Mouse (Mus musculus): ENCODE measurements at regions not wholly inside any gene's neighbourhood (a gene's known extent, or its start where the extent isn't known, plus 50 kb on each side); places are given as distances from the start of the nearest gene placed in this dataset.

DNA sequence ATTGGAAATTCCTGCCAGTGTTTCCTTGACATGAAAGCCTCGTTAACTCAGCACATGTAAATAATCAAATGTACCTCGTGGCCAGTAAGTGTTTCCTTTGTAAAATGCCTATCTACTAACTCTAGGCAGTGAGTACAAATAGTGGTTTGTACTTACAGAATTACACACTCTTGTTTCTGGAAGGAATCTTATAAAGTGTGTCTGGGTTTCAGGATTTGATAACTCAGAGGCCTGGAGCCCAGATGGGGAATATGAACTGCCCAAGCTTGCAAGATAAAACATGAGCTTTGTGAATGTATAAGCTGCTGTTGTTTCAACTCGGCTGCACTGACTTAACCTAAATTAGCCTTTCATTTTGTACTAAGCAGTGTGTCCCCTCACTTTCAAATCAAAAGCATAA is 293.1 kb upstream of the Cdh11 start:
- no peak overlapping the region for H3K4me3 ChIP-seq (ENCODE audit: low read depth, low read length)
- H3K27ac ChIP-seq (ENCODE audit: low read length): no peak overlapping the region
- H3K36me3 ChIP-seq (ENCODE audit: control insufficient read depth, insufficient read depth): no peaks in the 10 kb centered on the region
- H3K27me3 ChIP-seq (ENCODE audit: control insufficient read depth, insufficient read depth, low read depth, low read length): no peaks in the 10 kb centered on the region
- no peak overlapping the region for H3K9ac ChIP-seq (ENCODE audit: low read depth, low read length)
- no peak for ATAC-seq (ENCODE audit: low read depth)
- 30% methylated on average over 3 of the region's 3 CpGs for WGBS (ENCODE audit: insufficient replicate concordance)
- no peak overlapping the region for H3K4me2 ChIP-seq (ENCODE audit: low read depth, low read length)
- H3K4me1 ChIP-seq (ENCODE audit: control insufficient read depth, low read depth, low read length): no peaks in the 10 kb centered on the region
- no peaks in the 10 kb centered on the region for H3K9me3 ChIP-seq (replicated peaks; ENCODE audit: control insufficient read depth, low read length)

DNA sequence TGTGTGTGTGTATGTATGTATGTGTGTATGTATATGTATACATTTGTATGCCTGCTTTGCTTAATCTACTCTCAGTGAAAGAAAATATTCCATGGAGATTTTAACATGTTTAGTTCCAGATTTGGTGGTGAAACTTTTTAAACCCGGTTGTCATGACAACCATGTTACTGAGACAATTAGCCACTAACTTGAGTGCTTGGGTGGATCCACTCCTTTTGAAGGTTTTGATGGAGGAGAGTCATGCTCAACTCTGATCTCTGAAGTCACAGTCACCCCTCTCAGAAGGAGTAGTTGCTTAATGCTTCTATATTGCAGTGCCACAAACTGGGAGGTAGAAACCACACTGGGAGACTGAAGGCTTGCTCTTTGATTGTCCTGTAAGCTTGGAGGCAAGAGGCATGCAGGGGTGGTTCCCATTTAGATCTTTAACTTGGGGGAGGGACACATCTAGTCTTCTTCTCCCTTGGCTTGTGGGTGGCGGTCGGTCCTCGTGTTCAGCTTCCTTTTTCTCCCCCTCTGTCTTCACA is 301.6 kb upstream of the Cdh11 start:
- 46% methylated on average over 4 of the region's 4 CpGs for WGBS (ENCODE audit: insufficient replicate concordance)
- Histone ChIP-seq H3K4me1 (ENCODE audit: control insufficient read depth, low read depth, low read length) (no peaks in the 10 kb centered on the region), H3K4me3 (ENCODE audit: low read depth, low read length) (no peak overlapping the region), H3K36me3 (ENCODE audit: control insufficient read depth, insufficient read depth) (no peaks in the 10 kb centered on the region), H3K27ac (ENCODE audit: low read length) (no peak overlapping the region), H3K27me3 (ENCODE audit: control insufficient read depth, insufficient read depth, low read depth, low read length) (no peaks in the 10 kb centered on the region), H3K9ac (ENCODE audit: low read depth, low read length) (no peak overlapping the region), H3K9me3 (replicated peaks; ENCODE audit: control insufficient read depth, low read length) (no peaks in the 10 kb centered on the region), H3K4me2 (ENCODE audit: low read depth, low read length) (no peak overlapping the region)
- no peak for ATAC-seq (ENCODE audit: low read depth)

DNA sequence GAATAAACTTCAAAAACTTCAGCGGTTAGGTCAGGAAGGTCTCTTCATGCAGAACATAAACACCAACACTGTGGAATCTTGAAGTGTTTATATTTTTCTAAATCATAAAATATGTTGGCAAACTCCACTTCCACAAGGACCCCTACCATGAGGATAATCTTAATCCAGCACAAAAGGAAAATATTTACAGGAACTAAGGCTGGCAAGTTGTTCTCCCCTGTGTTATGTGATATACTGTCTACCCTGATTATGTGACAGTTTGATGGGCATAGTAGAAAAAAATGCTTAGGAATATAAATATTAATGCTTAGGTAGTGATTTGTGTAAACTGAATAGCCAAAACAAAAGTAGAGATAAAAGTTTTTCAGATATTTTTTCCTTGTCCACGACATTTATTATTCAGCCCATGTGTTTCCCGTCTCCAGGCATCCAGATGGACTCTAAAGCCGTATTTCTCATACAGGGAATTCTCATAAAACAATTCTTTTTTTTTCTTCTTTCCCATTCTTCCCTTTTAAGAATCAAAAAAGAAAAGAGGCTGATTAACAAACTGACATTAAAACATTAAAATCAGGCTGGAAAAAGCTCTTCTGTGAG is 311.2 kb upstream of the Cdh11 start:
- Histone ChIP-seq H3K4me1 (ENCODE audit: control insufficient read depth, low read depth, low read length) (no peaks in the 10 kb centered on the region), H3K36me3 (ENCODE audit: control insufficient read depth, insufficient read depth) (no peaks in the 10 kb centered on the region), H3K27me3 (ENCODE audit: control insufficient read depth, insufficient read depth, low read depth, low read length) (no peaks in the 10 kb centered on the region), H3K27ac (ENCODE audit: low read length) (no peak overlapping the region), H3K4me2 (ENCODE audit: low read depth, low read length) (no peak overlapping the region), H3K4me3 (ENCODE audit: low read depth, low read length) (no peak overlapping the region), H3K9me3 (replicated peaks; ENCODE audit: control insufficient read depth, low read length) (no peaks in the 10 kb centered on the region), H3K9ac (ENCODE audit: low read depth, low read length) (no peak overlapping the region)
- 69% methylated on average over 4 of the region's 4 CpGs for WGBS (ENCODE audit: insufficient replicate concordance)
- ATAC-seq (ENCODE audit: low read depth): no peak

DNA sequence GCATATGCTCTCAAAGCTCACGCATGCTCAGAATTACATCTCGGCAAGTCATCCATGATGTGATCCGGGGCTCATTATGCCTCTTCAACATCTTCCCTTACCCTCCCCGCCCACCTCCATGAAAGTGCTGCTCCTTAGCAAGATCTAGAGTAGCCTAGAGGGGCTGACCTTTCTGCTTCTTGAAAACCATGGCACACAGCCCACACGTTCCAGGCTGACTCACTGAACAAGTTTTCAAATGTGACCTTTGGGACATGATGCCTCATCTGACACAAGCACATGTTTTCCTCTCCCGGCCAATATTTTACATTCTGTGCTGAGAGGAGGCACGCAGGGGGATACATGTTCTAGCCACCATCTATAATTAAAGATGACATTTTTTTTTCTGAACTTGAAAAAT is 340.1 kb upstream of the Cdh11 start:
- no peak for ATAC-seq (ENCODE audit: low read depth)
- Histone ChIP-seq H3K27me3 (ENCODE audit: control insufficient read depth, insufficient read depth, low read depth, low read length) (no peaks in the 10 kb centered on the region), H3K9ac (ENCODE audit: low read depth, low read length) (no peak overlapping the region), H3K4me2 (ENCODE audit: low read depth, low read length) (no peak overlapping the region), H3K4me1 (ENCODE audit: control insufficient read depth, low read depth, low read length) (no peaks in the 10 kb centered on the region), H3K9me3 (replicated peaks; ENCODE audit: control insufficient read depth, low read length) (no peaks in the 10 kb centered on the region), H3K27ac (ENCODE audit: low read length) (no peak overlapping the region), H3K4me3 (ENCODE audit: low read depth, low read length) (no peak overlapping the region), H3K36me3 (ENCODE audit: control insufficient read depth, insufficient read depth) (no peaks in the 10 kb centered on the region)
- WGBS (ENCODE audit: insufficient replicate concordance): 66% methylated on average over 7 of the region's 7 CpGs

DNA sequence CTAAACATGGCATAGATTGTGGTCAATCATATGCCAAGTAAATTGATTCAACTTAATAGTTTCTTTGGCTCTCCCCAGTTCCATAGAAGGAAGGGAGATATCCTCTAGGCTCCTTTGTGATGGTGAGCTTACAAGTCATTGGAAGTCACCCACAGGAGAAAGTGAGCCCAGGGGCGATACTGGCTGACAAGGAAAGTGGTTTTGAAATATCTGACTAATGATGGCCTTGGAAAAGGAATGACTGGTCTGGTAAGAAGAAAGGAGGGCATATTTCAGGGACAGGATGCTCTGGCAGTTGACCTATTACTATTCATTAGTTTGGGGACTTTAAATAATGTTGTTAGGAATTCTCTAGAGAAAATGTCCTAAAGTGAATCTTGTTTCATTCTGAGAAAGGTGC is 352.7 kb upstream of the Cdh11 start:
- H3K4me2 ChIP-seq (ENCODE audit: low read depth, low read length): no peak overlapping the region
- 41% methylated on average over 1 of the region's 1 CpGs for WGBS (ENCODE audit: insufficient replicate concordance)
- H3K4me3 ChIP-seq (ENCODE audit: low read depth, low read length): no peak overlapping the region
- H3K9ac ChIP-seq (ENCODE audit: low read depth, low read length): no peak overlapping the region
- H3K27ac ChIP-seq (ENCODE audit: low read length): no peak overlapping the region
- no peaks in the 10 kb centered on the region for H3K27me3 ChIP-seq (ENCODE audit: control insufficient read depth, insufficient read depth, low read depth, low read length)
- no peaks in the 10 kb centered on the region for H3K36me3 ChIP-seq (ENCODE audit: control insufficient read depth, insufficient read depth)
- no peaks in the 10 kb centered on the region; the same call in 1 of the 2 replicates for H3K9me3 ChIP-seq (replicated peaks; ENCODE audit: control insufficient read depth, low read length)
- H3K4me1 ChIP-seq (ENCODE audit: control insufficient read depth, low read depth, low read length): no peaks in the 10 kb centered on the region
- ATAC-seq (ENCODE audit: low read depth): no peak

DNA sequence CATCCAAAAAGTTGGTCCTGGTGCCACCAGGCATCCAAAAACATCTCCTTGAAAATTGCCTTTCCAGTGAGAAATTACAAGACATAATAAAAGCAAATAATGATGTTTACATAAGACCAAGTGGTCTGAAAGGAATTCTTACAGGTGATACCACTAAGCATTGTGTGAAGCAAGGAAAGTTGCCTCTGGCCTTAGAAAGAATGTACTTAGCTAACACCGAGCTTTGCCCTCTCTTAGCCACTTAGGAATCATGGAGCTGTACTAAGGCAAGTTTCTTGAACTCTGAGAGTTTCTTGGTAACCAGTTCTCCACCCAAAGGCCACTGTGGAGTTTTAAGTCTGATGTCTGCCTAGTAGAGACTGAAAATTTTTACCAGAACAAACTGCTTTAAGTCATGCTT is 359.4 kb upstream of the Cdh11 start:
- ATAC-seq (ENCODE audit: low read depth): no peak
- Histone ChIP-seq H3K9me3 (replicated peaks; ENCODE audit: control insufficient read depth, low read length) (no peaks in the 10 kb centered on the region), H3K9ac (ENCODE audit: low read depth, low read length) (no peak overlapping the region), H3K4me2 (ENCODE audit: low read depth, low read length) (no peak overlapping the region), H3K36me3 (ENCODE audit: control insufficient read depth, insufficient read depth) (no peaks in the 10 kb centered on the region), H3K27ac (ENCODE audit: low read length) (no peak overlapping the region), H3K27me3 (ENCODE audit: control insufficient read depth, insufficient read depth, low read depth, low read length) (no peaks in the 10 kb centered on the region), H3K4me1 (ENCODE audit: control insufficient read depth, low read depth, low read length) (no peaks in the 10 kb centered on the region), H3K4me3 (ENCODE audit: low read depth, low read length) (no peak overlapping the region)
- 32% methylated on average over 1 of the region's 1 CpGs for WGBS (ENCODE audit: insufficient replicate concordance)

DNA sequence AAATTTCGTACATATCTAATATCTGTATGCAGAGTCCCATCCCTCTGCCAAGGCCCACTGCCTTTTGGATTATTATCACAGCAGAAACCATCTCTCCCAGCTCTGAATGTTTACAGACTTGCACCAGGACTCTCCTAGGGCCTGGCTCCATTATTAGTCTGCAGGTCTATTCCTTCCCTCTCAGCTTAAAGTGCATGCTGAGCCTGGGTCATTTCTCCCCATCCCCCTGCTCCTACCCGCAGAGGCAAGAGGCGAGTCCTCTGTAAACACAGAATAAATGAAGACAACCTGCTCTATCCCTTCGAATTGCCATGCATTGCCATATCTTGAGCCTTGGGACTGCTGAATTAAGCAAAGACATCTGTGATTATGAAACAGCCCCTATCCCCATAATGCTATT is 362.6 kb upstream of the Cdh11 start:
- Histone ChIP-seq H3K4me3 (ENCODE audit: low read depth, low read length) (no peak overlapping the region), H3K4me1 (ENCODE audit: control insufficient read depth, low read depth, low read length) (no peaks in the 10 kb centered on the region), H3K27me3 (ENCODE audit: control insufficient read depth, insufficient read depth, low read depth, low read length) (no peaks in the 10 kb centered on the region), H3K4me2 (ENCODE audit: low read depth, low read length) (no peak overlapping the region), H3K36me3 (ENCODE audit: control insufficient read depth, insufficient read depth) (no peaks in the 10 kb centered on the region), H3K9me3 (replicated peaks; ENCODE audit: control insufficient read depth, low read length) (no peaks in the 10 kb centered on the region), H3K9ac (ENCODE audit: low read depth, low read length) (no peak overlapping the region), H3K27ac (ENCODE audit: low read length) (no peak overlapping the region)
- WGBS (ENCODE audit: insufficient replicate concordance): 33% methylated on average over 4 of the region's 4 CpGs
- no peak for ATAC-seq (ENCODE audit: low read depth)

DNA sequence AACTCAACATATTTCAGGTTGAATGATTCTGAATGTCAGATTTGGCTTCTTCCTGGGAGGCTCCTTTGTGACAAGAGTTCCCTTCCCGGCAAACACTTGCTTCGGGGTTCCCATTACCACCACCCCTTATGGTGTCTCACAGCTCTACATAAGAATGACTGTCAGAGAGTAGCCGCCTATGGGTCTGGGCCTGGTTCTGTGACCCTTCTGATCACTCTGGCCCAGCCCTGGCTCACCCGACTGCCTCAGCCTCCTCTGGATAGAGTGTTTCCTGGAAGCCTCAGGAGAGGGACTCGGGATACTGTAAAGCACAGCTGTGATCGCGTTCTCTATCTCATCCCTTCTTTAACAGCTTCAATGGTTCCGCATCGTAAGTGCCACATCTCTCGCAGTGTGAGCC is 363.0 kb upstream of the Cdh11 start:
- H3K4me1 ChIP-seq (ENCODE audit: control insufficient read depth, low read depth, low read length): no peaks in the 10 kb centered on the region
- H3K27ac ChIP-seq (ENCODE audit: low read length): no peak overlapping the region
- H3K9me3 ChIP-seq (replicated peaks; ENCODE audit: control insufficient read depth, low read length): no peaks in the 10 kb centered on the region
- H3K4me2 ChIP-seq (ENCODE audit: low read depth, low read length): no peak overlapping the region
- no peak for ATAC-seq (ENCODE audit: low read depth)
- no peak overlapping the region for H3K9ac ChIP-seq (ENCODE audit: low read depth, low read length)
- WGBS (ENCODE audit: insufficient replicate concordance): 64% methylated on average over 10 of the region's 10 CpGs
- H3K36me3 ChIP-seq (ENCODE audit: control insufficient read depth, insufficient read depth): no peaks in the 10 kb centered on the region
- H3K4me3 ChIP-seq (ENCODE audit: low read depth, low read length): no peak overlapping the region
- H3K27me3 ChIP-seq (ENCODE audit: control insufficient read depth, insufficient read depth, low read depth, low read length): no peaks in the 10 kb centered on the region

DNA sequence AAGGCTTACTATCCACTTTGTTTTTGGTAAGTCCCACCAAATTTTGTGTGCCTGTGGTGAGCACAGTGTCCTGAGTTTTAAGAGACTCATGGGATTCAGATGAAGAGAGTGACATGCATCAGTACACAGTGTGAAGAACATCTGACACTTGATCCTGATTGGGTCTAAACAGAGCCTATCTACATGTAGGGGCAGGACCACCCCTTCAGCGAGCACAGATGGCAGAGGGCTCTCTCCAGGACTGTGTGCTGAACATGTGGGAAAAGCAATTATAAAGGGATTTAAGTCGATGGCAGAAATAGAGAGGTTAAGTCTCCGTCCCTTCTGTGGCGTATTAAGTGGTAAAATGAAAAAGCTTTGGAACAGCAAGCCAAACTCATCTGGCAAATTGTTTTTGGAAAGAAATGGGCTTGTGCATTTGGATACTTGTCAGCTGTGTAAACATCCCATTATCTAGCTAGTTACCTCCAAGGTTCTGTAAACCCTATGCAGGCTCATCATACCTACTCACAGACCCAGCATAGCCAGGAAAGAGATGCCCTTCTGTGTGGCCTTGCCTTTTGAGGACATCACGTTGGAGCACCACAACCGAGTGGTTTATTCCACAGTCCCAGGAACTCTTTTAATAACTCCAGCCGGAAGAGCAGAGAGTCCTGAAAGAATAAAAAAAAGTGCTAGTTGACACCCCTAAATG is 381.3 kb upstream of the Cdh11 start:
- no peak for ATAC-seq (ENCODE audit: low read depth)
- Histone ChIP-seq H3K27ac (ENCODE audit: low read length) (no peak overlapping the region), H3K4me3 (ENCODE audit: low read depth, low read length) (no peak overlapping the region), H3K4me2 (ENCODE audit: low read depth, low read length) (no peak overlapping the region), H3K9me3 (replicated peaks; ENCODE audit: control insufficient read depth, low read length) (no peaks in the 10 kb centered on the region), H3K36me3 (ENCODE audit: control insufficient read depth, insufficient read depth) (no peaks in the 10 kb centered on the region), H3K4me1 (ENCODE audit: control insufficient read depth, low read depth, low read length) (no peaks in the 10 kb centered on the region), H3K27me3 (ENCODE audit: control insufficient read depth, insufficient read depth, low read depth, low read length) (no peaks in the 10 kb centered on the region), H3K9ac (ENCODE audit: low read depth, low read length) (no peak overlapping the region)
- 61% methylated on average over 7 of the region's 7 CpGs for WGBS (ENCODE audit: insufficient replicate concordance)
